Mouse (Mus musculus): Measurements from ENCODE around the gene Plin2. TPM values are rescaled to one million over a fixed set of nuclear protein-coding genes. Genes with fewer than 3 reads are reported as not detected.

Plin2 gene
- polyA plus RNA-seq, 1 experiment from 2014 or later, result 51.9 TPM

- H3K27ac ChIP-seq (replicated peaks), result no peak overlapping the region
- H3K9ac ChIP-seq, result no peak overlapping the region
- H3K36me3 ChIP-seq, result no peaks in the 10 kb centered on the region
- WGBS, result 92% methylated on average over 7 of the region's 7 CpGs
- H3K4me3 ChIP-seq, result no peak overlapping the region
- no peak for ATAC-seq (ENCODE audit: low FRiP score, low read depth)
- H3K4me1 ChIP-seq (replicated peaks), result no peaks in the 10 kb centered on the region
- H3K9me3 ChIP-seq, result no peaks in the 10 kb centered on the region
- no peak overlapping the region for H3K4me2 ChIP-seq
- H3K27me3 ChIP-seq, result no peaks in the 10 kb centered on the region
These were observed 23.1 kb upstream of the Plin2 start for GRCm38 (mm10) chr4:86692931-86693330.

DNA sequence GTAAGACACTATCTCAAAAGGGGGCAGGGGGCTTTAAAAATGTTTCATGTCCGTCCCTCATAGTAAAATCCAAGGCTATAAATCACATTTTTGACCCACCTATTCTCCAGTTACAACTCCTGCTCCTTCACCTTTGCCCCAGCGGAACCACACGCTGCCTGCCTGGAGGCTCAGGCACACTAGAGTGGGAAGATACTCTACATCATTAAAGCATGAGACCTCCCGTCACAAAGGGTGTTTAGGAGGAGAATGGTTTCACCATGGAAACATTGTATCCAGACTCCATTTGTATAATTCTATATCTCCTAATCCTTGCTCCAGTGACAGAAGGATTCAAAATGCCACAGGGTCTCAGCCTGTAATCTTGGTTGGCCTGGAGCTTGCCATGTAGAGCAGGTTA lies 21.4 kb upstream of the Plin2 start:
- WGBS, result 74% methylated on average over 4 of the region's 4 CpGs

GRCm38 (mm10) chr4:86690768-86691167 lies 20.9 kb upstream of the Plin2 start:
- H3K9me3 ChIP-seq, result no peaks in the 10 kb centered on the region
- no peak overlapping the region for H3K4me3 ChIP-seq
- WGBS, result 90% methylated on average over 6 of the region's 6 CpGs
- no peak overlapping the region for H3K27ac ChIP-seq (replicated peaks)
- no peak overlapping the region for H3K4me2 ChIP-seq
- H3K4me1 ChIP-seq (replicated peaks), result no peaks in the 10 kb centered on the region
- H3K27me3 ChIP-seq, result no peaks in the 10 kb centered on the region
- ATAC-seq (ENCODE audit: low FRiP score, low read depth), result no peak
- H3K9ac ChIP-seq, result no peak overlapping the region
- no peaks in the 10 kb centered on the region for H3K36me3 ChIP-seq

More for the DNA sequence above, 21.4 kb upstream of the Plin2 start:
- Histone ChIP-seq H3K27ac (replicated peaks) (no peak overlapping the region), H3K27me3 (no peaks in the 10 kb centered on the region), H3K4me3 (no peak overlapping the region), H3K9me3 (no peaks in the 10 kb centered on the region), H3K4me1 (replicated peaks) (no peaks in the 10 kb centered on the region), H3K36me3 (no peaks in the 10 kb centered on the region), H3K4me2 (no peak overlapping the region), H3K9ac (no peak overlapping the region)
- no peak for ATAC-seq (ENCODE audit: low FRiP score, low read depth)

- Histone ChIP-seq H3K4me3 (no peak overlapping the region), H3K27me3 (no peaks in the 10 kb centered on the region), H3K9me3 (no peaks in the 10 kb centered on the region), H3K36me3 (no peaks in the 10 kb centered on the region), H3K4me2 (no peak overlapping the region), H3K4me1 (replicated peaks) (no peaks in the 10 kb centered on the region), H3K9ac (no peak overlapping the region), H3K27ac (replicated peaks) (no peak overlapping the region)
- WGBS, result 72% methylated on average over 7 of the region's 7 CpGs
- no peak for ATAC-seq (ENCODE audit: low FRiP score, low read depth)
These were observed 20.3 kb upstream of the Plin2 start for GRCm38 (mm10) chr4:86690194-86690593.

GRCm38 (mm10) chr4:86689056-86689735 lies 19.3 kb upstream of the Plin2 start:
- Histone ChIP-seq H3K36me3 (no peaks in the 10 kb centered on the region), H3K4me3 (no peak overlapping the region), H3K9ac (no peak overlapping the region), H3K4me2 (no peak overlapping the region), H3K27ac (replicated peaks) (no peak overlapping the region), H3K9me3 (no peaks in the 10 kb centered on the region), H3K4me1 (replicated peaks) (no peaks in the 10 kb centered on the region), H3K27me3 (no peaks in the 10 kb centered on the region)
- WGBS, result 81% methylated on average over 10 of the region's 10 CpGs
- no peak for ATAC-seq (ENCODE audit: low FRiP score, low read depth)

- no peak overlapping the region for H3K4me3 ChIP-seq
- ATAC-seq (ENCODE audit: low FRiP score, low read depth), result no peak
- no peak overlapping the region for H3K9ac ChIP-seq
- no peak overlapping the region for H3K4me2 ChIP-seq
- no peaks in the 10 kb centered on the region for H3K36me3 ChIP-seq
- no peaks in the 10 kb centered on the region for H3K9me3 ChIP-seq
- H3K27me3 ChIP-seq, result no peaks in the 10 kb centered on the region
- H3K27ac ChIP-seq (replicated peaks), result no peak overlapping the region
- H3K4me1 ChIP-seq (replicated peaks), result no peaks in the 10 kb centered on the region
- WGBS, result 90% methylated on average over 3 of the region's 3 CpGs
These were observed 16.7 kb upstream of the Plin2 start for GRCm38 (mm10) chr4:86686564-86686963.

GRCm38 (mm10) chr4:86686009-86686366 lies 16.1 kb upstream of the Plin2 start:
- ATAC-seq (ENCODE audit: low FRiP score, low read depth), result no peak
- H3K9ac ChIP-seq, result no peak overlapping the region
- no peak overlapping the region for H3K27ac ChIP-seq (replicated peaks)
- no peaks in the 10 kb centered on the region for H3K36me3 ChIP-seq
- H3K27me3 ChIP-seq, result no peaks in the 10 kb centered on the region
- 63% methylated on average over 2 of the region's 2 CpGs for WGBS
- no peaks in the 10 kb centered on the region for H3K9me3 ChIP-seq
- no peak overlapping the region for H3K4me2 ChIP-seq
- no peak overlapping the region for H3K4me3 ChIP-seq
- no peaks in the 10 kb centered on the region for H3K4me1 ChIP-seq (replicated peaks)

GRCm38 (mm10) chr4:86685231-86686008 lies 15.6 kb upstream of the Plin2 start:
- H3K4me2 ChIP-seq, result no peak overlapping the region
- H3K9ac ChIP-seq, result no peak overlapping the region
- H3K36me3 ChIP-seq, result no peaks in the 10 kb centered on the region
- WGBS, result 87% methylated on average over 11 of the region's 11 CpGs
- no peak overlapping the region for H3K4me3 ChIP-seq
- H3K4me1 ChIP-seq (replicated peaks), result no peaks in the 10 kb centered on the region
- H3K27ac ChIP-seq (replicated peaks), result no peak overlapping the region
- H3K27me3 ChIP-seq, result no peaks in the 10 kb centered on the region
- no peak for ATAC-seq (ENCODE audit: low FRiP score, low read depth)
- H3K9me3 ChIP-seq, result no peaks in the 10 kb centered on the region

- Histone ChIP-seq H3K9ac (no peak overlapping the region), H3K27me3 (no peaks in the 10 kb centered on the region), H3K4me2 (no peak overlapping the region), H3K4me3 (no peak overlapping the region), H3K4me1 (replicated peaks) (no peaks in the 10 kb centered on the region), H3K9me3 (no peaks in the 10 kb centered on the region), H3K36me3 (no peaks in the 10 kb centered on the region), H3K27ac (replicated peaks) (no peak overlapping the region)
- ATAC-seq (ENCODE audit: low FRiP score, low read depth), result no peak
- 91% methylated on average over 6 of the region's 6 CpGs for WGBS
These were observed 14.9 kb upstream of the Plin2 start for GRCm38 (mm10) chr4:86684806-86685205.

DNA sequence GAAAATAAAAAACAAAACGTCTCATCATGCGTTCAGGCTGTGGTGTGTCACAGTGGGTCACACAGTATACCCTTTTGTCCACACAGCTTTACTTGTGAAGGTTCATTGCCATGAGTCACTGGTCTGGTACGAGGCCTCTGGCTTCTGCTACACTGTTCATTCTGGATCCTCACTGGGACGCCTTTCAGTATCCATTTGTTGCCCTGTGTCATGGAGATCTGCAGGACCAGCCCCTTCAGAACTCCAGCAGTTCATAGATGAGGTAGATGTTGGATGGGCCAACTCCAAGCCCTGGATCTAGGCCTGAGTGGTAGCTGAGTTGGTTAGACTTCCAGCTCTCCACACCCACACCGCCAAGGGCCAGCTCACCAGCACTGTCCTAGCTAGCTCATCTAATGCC lies 13.9 kb upstream of the Plin2 start:
- no peak overlapping the region for H3K4me2 ChIP-seq
- H3K4me1 ChIP-seq (replicated peaks), result no peaks in the 10 kb centered on the region
- no peak overlapping the region for H3K4me3 ChIP-seq
- 87% methylated on average over 5 of the region's 5 CpGs for whole genome bisulfite sequencing
- no peak for ATAC-seq (ENCODE audit: low FRiP score, low read depth)
- no peak overlapping the region for H3K27ac ChIP-seq (replicated peaks)
- H3K9me3 ChIP-seq, result no peaks in the 10 kb centered on the region
- H3K36me3 ChIP-seq, result no peaks in the 10 kb centered on the region
- no peak overlapping the region for H3K9ac ChIP-seq
- H3K27me3 ChIP-seq, result no peaks in the 10 kb centered on the region

GRCm38 (mm10) chr4:86683280-86683679 lies 13.4 kb upstream of the Plin2 start:
- H3K9me3 ChIP-seq, result no peaks in the 10 kb centered on the region
- H3K4me2 ChIP-seq, result no peak overlapping the region
- no peaks in the 10 kb centered on the region for H3K27me3 ChIP-seq
- ATAC-seq (ENCODE audit: low FRiP score, low read depth), result no peak
- WGBS, result 90% methylated on average over 5 of the region's 5 CpGs
- H3K9ac ChIP-seq, result no peak overlapping the region
- no peak overlapping the region for H3K4me3 ChIP-seq
- no peak overlapping the region for H3K27ac ChIP-seq (replicated peaks)
- H3K36me3 ChIP-seq, result no peaks in the 10 kb centered on the region
- no peaks in the 10 kb centered on the region for H3K4me1 ChIP-seq (replicated peaks)

- ATAC-seq (ENCODE audit: low FRiP score, low read depth), result no peak
- no peaks in the 10 kb centered on the region for H3K9me3 ChIP-seq
- H3K9ac ChIP-seq, result no peak overlapping the region
- no peaks in the 10 kb centered on the region for H3K4me1 ChIP-seq (replicated peaks)
- no peak overlapping the region for H3K4me3 ChIP-seq
- 90% methylated on average over 2 of the region's 2 CpGs for WGBS
- no peak overlapping the region for H3K27ac ChIP-seq (replicated peaks)
- no peaks in the 10 kb centered on the region for H3K36me3 ChIP-seq
- H3K4me2 ChIP-seq, result no peak overlapping the region
- H3K27me3 ChIP-seq, result no peaks in the 10 kb centered on the region
These were observed 12.0 kb upstream of the Plin2 start for GRCm38 (mm10) chr4:86681846-86682245.

Measured in hindbrain, embryonic 15.5 days (tissue).